Mouse (Mus musculus) brain, embryonic 18.5 days (tissue): ENCODE data around the gene Clca4a.
"Not testable (repeated sequence)": the region's sequence is repeated elsewhere in the genome, so short reads cannot be mapped to it uniquely, and the experiment has no call there.

Source experiments
- DNase-seq: peaks from one replicate; pipeline ENCODE4 v3.0.0-alpha.2; 2012; ENCODE audit warnings: low read depth, low spot score

Gene Clca4a

DNA sequence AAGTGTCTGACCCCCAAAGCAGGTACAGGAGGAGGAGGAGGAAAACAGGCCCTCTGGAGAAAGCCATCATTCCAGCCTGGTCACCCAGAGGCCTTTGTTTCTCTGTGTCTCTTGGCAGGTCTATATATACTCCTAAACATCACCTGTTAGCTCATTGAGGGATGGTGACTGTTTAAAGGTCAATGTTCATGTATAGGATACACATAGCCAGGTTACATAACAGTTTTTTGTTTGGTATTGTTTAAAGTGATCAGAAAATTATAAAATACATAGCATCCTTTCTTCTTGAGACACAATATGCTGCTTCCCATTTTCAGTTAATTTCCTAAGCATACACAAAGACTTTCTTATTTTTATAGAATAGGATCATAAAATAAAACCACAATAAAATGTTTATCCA lies at the start of gene Clca4a:
Gene Clca4a (minus strand): TSS at position 101 of the 400 bp plus-strand sequence.
- DNase-seq: no peak

DNA sequence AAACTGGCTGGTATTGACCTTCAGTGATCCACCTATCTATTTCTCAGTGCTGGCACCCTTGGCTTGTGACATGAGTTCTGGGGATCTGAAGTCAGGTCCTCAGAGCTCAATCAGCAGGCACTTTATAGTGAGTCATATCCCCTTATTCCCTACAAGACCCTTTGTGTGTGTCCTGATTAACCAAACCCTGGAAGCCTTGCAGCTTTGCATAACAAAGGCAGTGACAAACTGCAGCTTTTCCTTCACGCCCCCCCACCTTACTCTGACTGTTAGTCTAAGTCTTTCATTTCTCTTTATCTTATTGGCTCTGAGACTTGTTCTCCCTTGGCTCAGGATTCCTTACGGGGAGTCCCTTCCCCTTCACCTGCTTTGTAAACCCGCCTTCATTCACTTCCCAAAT lies 43.0 kb upstream of the Clca4a start:
- no peak for DNase-seq

- no peak for DNase-seq
These were observed 29.6 kb upstream of the Clca4a start for GRCm38 (mm10) chr3:145004422-145004821.

- no peak for DNase-seq
These were observed 26.1 kb upstream of the Clca4a start for GRCm38 (mm10) chr3:145000912-145001311.

DNA sequence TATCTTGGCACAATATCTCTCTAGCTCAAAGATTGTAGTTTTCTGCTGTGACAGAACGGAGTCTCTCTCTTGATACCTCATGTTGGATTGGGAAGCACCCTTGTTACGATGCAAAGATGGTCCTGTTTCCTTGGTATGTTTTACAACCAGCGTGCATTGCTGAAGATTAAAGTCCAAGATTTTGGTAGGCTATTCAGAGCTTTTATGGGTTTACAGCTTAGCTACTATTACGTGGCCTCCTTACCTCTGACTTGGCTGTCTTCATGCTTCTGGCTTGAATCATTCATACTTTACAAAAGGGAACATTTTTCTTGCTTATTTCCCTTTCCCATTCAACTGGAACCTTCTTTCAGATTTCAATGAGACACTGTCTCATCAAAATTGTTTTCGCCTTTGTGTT lies 18.2 kb upstream of the Clca4a start:
- DNase-seq: no peak

DNA sequence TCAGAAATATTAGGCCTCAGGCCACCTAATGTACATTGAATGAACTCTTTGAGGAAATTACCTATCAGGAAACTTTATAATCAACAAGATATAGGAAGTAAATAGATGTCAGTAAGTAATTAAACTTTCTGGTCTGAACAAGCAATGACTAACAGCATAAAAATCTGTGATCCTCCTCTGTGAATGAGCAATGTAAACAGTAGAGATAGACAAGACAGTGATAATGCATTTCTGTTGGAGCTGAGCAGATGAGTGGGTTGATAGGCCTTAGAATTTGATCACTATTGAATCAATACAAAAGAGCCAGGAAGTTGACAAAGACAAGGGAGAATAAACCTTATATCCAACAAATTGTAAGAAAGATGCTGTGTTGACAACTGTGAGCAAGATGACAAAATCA lies 17.8 kb upstream of the Clca4a start:
- DNase-seq: no peak

DNA sequence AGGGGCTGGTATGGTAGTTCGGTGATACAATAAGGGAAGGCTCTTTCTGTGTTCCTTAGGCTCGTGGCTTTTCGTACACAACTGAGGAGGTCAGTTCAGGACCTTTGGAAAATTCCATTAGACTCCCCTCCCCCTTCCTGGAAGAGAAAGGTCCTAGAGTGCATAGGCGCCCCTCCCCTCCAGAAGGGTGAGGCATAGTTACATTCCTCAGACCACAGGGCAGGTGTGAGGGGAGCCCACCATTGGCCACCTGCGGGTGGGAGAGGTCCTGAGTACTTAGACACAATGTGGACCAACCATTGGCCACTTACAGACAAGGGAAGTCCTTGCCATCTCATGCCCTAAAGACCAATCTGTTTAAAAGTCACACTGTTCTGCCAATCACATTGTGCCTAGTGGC lies 11.0 kb upstream of the Clca4a start:
- no peak for DNase-seq

DNA sequence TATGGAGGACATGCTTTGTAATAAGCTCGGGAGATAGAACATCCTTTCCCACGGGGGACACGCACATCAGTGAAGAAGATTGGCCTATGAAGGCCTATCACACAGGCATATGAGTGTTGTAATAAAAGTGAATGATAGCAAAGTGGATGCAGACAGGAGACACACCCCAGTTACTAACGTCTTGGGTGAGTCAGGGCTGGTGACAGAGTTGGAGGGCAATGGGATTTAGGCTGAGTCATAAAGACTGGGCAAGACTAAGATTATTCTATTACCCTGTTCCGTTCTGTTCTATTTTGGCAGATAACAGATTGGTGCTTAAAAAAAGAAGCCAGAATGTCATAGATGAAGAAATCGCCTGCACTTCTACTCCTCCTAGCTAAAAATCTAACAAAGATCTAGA lies 5.7 kb upstream of the Clca4a start:
- no peak for DNase-seq

DNA sequence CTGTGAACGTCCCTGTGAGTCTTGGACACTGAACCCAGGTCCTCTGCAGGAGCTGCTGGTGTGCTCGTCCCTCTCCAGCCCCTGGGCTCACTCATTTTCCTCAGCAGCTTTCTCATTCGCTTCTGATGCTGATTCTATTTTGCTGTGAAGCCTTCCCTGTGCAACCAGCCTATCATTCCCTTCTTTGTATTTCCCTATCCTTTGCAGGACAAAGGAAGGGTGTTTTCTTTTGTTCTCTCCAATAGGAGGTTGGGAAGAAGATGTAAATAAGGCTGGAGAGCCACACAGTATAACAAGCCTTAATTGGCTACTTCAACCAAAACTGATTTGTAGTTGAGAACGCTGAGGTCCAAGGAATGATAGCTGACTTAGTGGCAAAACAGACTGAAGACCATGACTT lies 2.8 kb upstream of the Clca4a start:
- DNase-seq: no peak

GRCm38 (mm10) chr3:144976091-144976490 lies 1.2 kb upstream of the Clca4a start:
- no peak for DNase-seq

- DNase-seq: no peak
These were observed 3.1 kb downstream of the Clca4a start for GRCm38 (mm10) chr3:144971553-144972270.

DNA sequence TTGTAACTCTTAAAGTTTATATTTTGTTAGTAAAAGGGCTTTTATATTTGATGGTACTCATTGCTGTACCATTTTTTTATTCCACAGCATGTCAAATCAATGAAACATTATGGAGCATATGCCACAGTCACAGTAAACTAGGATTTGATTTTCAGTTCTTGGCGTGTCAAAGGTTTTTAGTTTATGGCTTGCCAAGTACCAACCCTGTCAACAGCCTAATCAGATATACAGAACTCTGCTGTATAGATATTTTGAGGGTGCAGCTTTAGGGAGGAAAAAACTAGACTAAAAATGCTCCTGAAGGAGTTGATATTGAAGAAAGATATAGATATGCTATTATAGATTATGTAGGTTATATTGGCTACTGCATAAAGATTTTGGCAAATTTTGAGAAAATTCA lies 5.1 kb downstream of the Clca4a start:
- no peak for DNase-seq

- no peak for DNase-seq
These were observed 8.8 kb downstream of the Clca4a start for GRCm38 (mm10) chr3:144966074-144966473.

- no peak for DNase-seq
These were observed 24.0 kb downstream of the Clca4a start for GRCm38 (mm10) chr3:144950829-144951228.

DNA sequence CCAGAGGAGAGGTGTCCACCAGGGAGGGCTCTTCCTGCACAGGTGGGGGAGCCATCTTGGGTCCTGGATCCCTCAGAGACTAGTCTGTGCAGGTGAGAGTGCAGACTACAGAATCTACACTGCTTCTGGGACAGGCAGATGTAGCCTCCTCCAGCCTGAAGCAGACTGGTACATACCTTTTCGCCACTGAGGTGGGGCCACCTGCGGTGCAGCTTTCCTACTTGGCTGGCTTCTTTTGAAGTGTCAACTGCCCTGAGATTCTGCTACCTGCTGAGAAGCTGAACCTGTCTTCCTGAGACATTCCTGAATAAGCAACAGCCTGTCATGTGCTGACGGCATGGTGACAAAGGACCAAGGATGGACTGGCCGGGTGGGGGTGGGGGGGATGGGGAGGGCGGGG lies 27.5 kb downstream of the Clca4a start:
- DNase-seq: not testable (repeated sequence)

GRCm38 (mm10) chr3:144933625-144934024 lies 41.2 kb downstream of the Clca4a start:
- not testable (repeated sequence) for DNase-seq

DNA sequence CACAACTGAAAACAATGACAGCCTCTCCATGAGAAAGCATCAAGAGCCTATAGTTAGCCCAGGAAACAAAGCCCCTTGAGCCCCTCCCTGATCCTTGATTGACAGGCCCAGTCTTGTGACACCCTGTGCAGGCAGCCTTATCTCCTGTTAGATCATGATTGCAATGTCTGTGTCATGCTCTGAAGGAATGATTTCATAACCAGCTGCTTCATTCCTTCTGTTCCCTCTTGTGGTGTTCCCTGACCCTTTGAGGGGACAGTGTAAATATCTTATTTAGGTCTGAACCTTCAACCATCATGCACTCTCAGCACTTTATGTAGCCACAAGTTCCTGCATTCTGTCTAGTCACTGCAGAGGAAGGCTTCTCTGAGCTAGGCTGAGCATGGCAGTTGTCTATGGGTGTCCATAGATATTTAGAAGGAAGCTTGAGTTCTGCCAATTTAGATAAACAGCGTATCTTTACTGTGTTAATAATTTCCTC lies 41.8 kb downstream of the Clca4a start:
- no peak for DNase-seq

DNA sequence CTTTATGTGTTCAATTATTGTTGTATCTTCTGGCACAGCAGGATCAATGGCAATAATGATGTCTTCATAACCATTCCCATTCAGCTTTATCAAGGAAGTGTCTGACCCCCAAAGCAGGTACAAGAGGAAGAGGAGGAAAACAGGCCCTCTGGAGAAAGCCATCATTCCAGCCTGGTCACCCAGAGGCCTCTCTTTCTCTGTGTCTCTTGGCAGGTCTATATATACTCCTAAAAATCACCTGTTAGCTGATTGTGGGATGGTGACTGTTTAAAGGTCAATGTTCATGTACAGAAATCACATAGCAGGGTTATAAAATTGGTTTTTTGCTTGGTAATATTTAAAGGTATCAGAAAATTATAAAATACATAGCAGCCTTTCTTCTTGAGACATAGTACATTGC lies 42.5 kb downstream of the Clca4a start, which contains the start of gene Clca4b:
Gene Clca4b (minus strand): TSS at position 195 of the 400 bp plus-strand sequence.
- DNase-seq: no peak

- no peak for DNase-seq
These were observed 60.8 kb downstream of the Clca4a start for GRCm38 (mm10) chr3:144914014-144914413.
